Mouse (Mus musculus) G1E (cell line): ENCODE measurements around the gene Frat2. TPM values are rescaled to one million over a fixed set of nuclear protein-coding genes. Genes with fewer than 3 reads are reported as not detected.
"Not testable (repeated sequence)": the region's sequence is repeated elsewhere in the genome, so short reads cannot be mapped to it uniquely, and the experiment has no call there.

Experiments used
- ATAC-seq: 2 replicates; pipeline ENCODE4 v1.8.0; 2016; ENCODE audit warnings: mild to moderate bottlenecking; ENCODE audit not compliant: insufficient number of reproducible peaks, poor library complexity, low FRiP score, severe bottlenecking; ENCODE audit errors: extremely low read depth
- DNase-seq: peaks from one replicate; pipeline ENCODE4 v3.0.0; 2012; ENCODE audit warnings: low spot score
- H3K27me3 ChIP-seq: 2 replicates; pipeline ENCODE4 v1.6.1; 2012; ENCODE audit warnings: mild to moderate bottlenecking, low read length, inconsistent platforms; ENCODE audit not compliant: insufficient read depth
- H3K36me3 ChIP-seq: replicated peaks from 2 replicates; pipeline ENCODE3; 2012; ENCODE audit warnings: mild to moderate bottlenecking, inconsistent platforms
- H3K4me1 ChIP-seq: 2 replicates; pipeline ENCODE4 v1.6.1; 2012; ENCODE audit warnings: low read depth, low read length, inconsistent platforms, mixed read lengths; ENCODE audit not compliant: insufficient read depth
- H3K4me3 ChIP-seq: 2 replicates; pipeline ENCODE4 v1.5.1; 2012; ENCODE audit warnings: low read depth, mild to moderate bottlenecking, inconsistent platforms, low read length, moderate library complexity, mixed read lengths
- H3K9me3 ChIP-seq: replicated peaks from 2 replicates; pipeline ENCODE4 v1.6.1; 2012; ENCODE audit warnings: inconsistent platforms
- CTCF ChIP-seq: IDR thresholded peaks from 2 replicates; pipeline ENCODE4 v1.5.1; 2012; ENCODE audit warnings: low read depth, low read length, inconsistent platforms, mixed read lengths
- GATA1 ChIP-seq: IDR thresholded peaks from 2 replicates; pipeline ENCODE4 v1.6.1; 2012; ENCODE audit warnings: borderline replicate concordance, low read length, inconsistent platforms, mixed read lengths
- GATA2 ChIP-seq: IDR thresholded peaks from 2 replicates; pipeline ENCODE4 v1.6.1; 2012; ENCODE audit warnings: low read depth, low read length, inconsistent platforms, borderline replicate concordance
- POLR2AphosphoS5 ChIP-seq: IDR thresholded peaks from 2 replicates; pipeline ENCODE4 v1.6.1; 2012; ENCODE audit warnings: low read depth, low read length, inconsistent platforms; ENCODE audit not compliant: insufficient replicate concordance
- TAL1 ChIP-seq: conservative IDR thresholded peaks from 2 replicates; pipeline ENCODE4 v1.6.1; 2012; ENCODE audit warnings: low read depth, low read length, inconsistent platforms, mixed read lengths
- polyA plus RNA-seq: library from polyadenylated mRNA; stranded (reverse); fragments of >175 nt; gene quantifications from 2 replicates; pipeline ENCODE4 v1.2.3, GENCODE M21; 2012
- total RNA-seq, 2 experiments: library from RNA; stranded (forward) in 1 of 2; stranded (reverse) in 1 of 2; fragments of 200-1000 nt in 1 of 2; fragments of >200 nt in 1 of 2; fragmentation: Nextera tagmentation in 1 of 2; gene quantifications; 2 replicates each; pipeline ENCODE4 v1.2.3; 2014 to 2017

Frat2 gene
- total and polyA plus RNA-seq, 3 experiments, result 17.8 to 42.6 (median 23.4) TPM

GRCm38 (mm10) chr19:41857086-41857762, 9.3 kb upstream of the Frat2 start:
- peak; percentile 49 for DNase-seq
- TF ChIP-seq TAL1, result peak; percentile 64
- TF ChIP-seq POLR2AphosphoS5, result no peak
- peaks cover 5% of the 10 kb centered on the region for H3K9me3 ChIP-seq
- peak; percentile 57 for ATAC-seq
- H3K36me3 ChIP-seq, result peaks cover 40% of the 10 kb centered on the region
- H3K4me3 ChIP-seq, result peak overlapping the region; percentile 7; the same call in 1 of the 2 replicates
- no peaks in the 10 kb centered on the region for H3K27me3 ChIP-seq
- peaks cover 51% of the 10 kb centered on the region for H3K4me1 ChIP-seq

GRCm38 (mm10) chr19:41852423-41852822, 4.5 kb upstream of the Frat2 start:
- ATAC-seq, result no peak
- Histone ChIP-seq H3K9me3 (peaks cover 5% of the 10 kb centered on the region), H3K36me3 (peaks cover 6% of the 10 kb centered on the region), H3K4me1 (peaks cover 58% of the 10 kb centered on the region), H3K27me3 (no peaks in the 10 kb centered on the region), H3K4me3 (no peak overlapping the region)
- TF ChIP-seq GATA1 (no peak), CTCF (no peak), TAL1 (no peak), POLR2AphosphoS5 (no peak), GATA2 (no peak)
- no peak for DNase-seq

- Histone ChIP-seq H3K36me3 (peaks cover 8% of the 10 kb centered on the region), H3K4me1 (peaks cover 47% of the 10 kb centered on the region), H3K4me3 (peak overlapping the region; percentile 8; the same call in 1 of the 2 replicates), H3K9me3 (peaks cover 5% of the 10 kb centered on the region), H3K27me3 (no peaks in the 10 kb centered on the region)
- peak; percentile 47 for DNase-seq
- no peak for ATAC-seq
- TF ChIP-seq GATA2 (no peak), GATA1 (no peak), TAL1 (no peak), CTCF (no peak), POLR2AphosphoS5 (no peak)
These were observed 3.0 kb upstream of the Frat2 start for GRCm38 (mm10) chr19:41850719-41851543.

- H3K9me3 ChIP-seq, result peaks cover 5% of the 10 kb centered on the region
- no peak overlapping the region for H3K4me3 ChIP-seq
- ATAC-seq (no peak), DNase-seq (no peak)
- H3K36me3 ChIP-seq, result peaks cover 11% of the 10 kb centered on the region
- no peaks in the 10 kb centered on the region for H3K27me3 ChIP-seq
- H3K4me1 ChIP-seq, result peaks cover 45% of the 10 kb centered on the region
- no peak for TF ChIP-seq CTCF
- TF ChIP-seq GATA1, result no peak
- no peak for TF ChIP-seq GATA2
- TF ChIP-seq TAL1, result no peak
- no peak for TF ChIP-seq POLR2AphosphoS5
These were observed 2.2 kb upstream of the Frat2 start for GRCm38 (mm10) chr19:41850021-41850718.

- not testable (repeated sequence) for DNase-seq, H3K9me3 ChIP-seq, H3K27me3 ChIP-seq, ATAC-seq
- Histone ChIP-seq H3K36me3 (peaks cover 30% of the 10 kb centered on the region), H3K4me1 (peaks cover 59% of the 10 kb centered on the region), H3K4me3 (peak overlapping the region; percentile 94)
These were observed 329 bp downstream of the Frat2 start for GRCm38 (mm10) chr19:41847614-41847991.

GRCm38 (mm10) chr19:41847091-41847581, 796 bp downstream of the Frat2 start:
- H3K27me3 ChIP-seq, result no peaks in the 10 kb centered on the region
- peak overlapping the region; percentile 94 for H3K4me3 ChIP-seq
- no peak for ATAC-seq
- H3K36me3 ChIP-seq, result peaks cover 32% of the 10 kb centered on the region
- H3K9me3 ChIP-seq, result no peaks in the 10 kb centered on the region
- DNase-seq, result no peak
- TF ChIP-seq TAL1 (no peak), GATA2 (no peak), POLR2AphosphoS5 (no peak)
- H3K4me1 ChIP-seq, result peaks cover 60% of the 10 kb centered on the region
